Mouse (Mus musculus): ENCODE results near the gene Msi2. TPM values are rescaled to one million over a fixed set of nuclear protein-coding genes. Genes with fewer than 3 reads are reported as not detected.

The Msi2 gene
- polyA plus RNA-seq, 1 experiment = 14.2 TPM

DNA sequence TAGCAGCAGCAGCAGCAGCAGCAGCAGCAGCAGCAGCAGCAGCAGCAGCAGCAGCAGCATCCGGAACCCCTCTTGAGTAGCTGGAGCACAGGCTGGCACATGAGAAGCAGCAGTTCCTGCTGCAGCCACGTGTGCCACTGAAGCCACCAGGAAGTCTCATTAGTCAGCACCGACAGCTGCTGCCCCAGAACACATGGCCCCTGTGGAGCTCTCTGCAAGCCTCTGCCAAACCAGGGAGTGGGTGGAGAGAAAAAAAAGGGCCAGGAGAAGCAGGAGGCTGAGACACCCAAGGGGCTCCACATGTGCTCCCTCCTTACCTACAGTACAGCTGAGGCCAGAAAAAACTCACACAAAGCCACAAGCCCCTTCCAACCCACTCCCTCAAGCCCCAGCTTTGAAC is 167.3 kb downstream of the Msi2 start:
- H3K4me3 ChIP-seq (ENCODE audit: extremely low read depth, insufficient read depth, insufficient read length) = no peak overlapping the region
- no peaks in the 10 kb centered on the region for H3K36me3 ChIP-seq (ENCODE audit: control insufficient read depth, insufficient read depth, low read length)
- H3K27ac ChIP-seq (ENCODE audit: insufficient read depth, low read length) = peak overlapping the region; percentile 66
- DNase-seq (ENCODE audit: low read depth in 1 of 2, low spot score in 2 of 2) = peak; percentile 41 to 66
- TF ChIP-seq POLR2A (IDR thresholded peaks at IDR 0.05; ENCODE audit: low read depth, low read length) (no peak), CTCF (IDR thresholded peaks at IDR 0.05; ENCODE audit: extremely low read depth, insufficient read depth, insufficient read length, insufficient replicate concordance) (no peak)
- peaks cover 22% of the 10 kb centered on the region; the same call in 1 of the 2 replicates for H3K4me1 ChIP-seq (ENCODE audit: control insufficient read depth, insufficient read depth, insufficient read length)
- WGBS = 0% methylated on average over 3 of the region's 3 CpGs
- H3K27me3 ChIP-seq (ENCODE audit: control insufficient read depth, insufficient read depth, low read length) = no peaks in the 10 kb centered on the region

DNA sequence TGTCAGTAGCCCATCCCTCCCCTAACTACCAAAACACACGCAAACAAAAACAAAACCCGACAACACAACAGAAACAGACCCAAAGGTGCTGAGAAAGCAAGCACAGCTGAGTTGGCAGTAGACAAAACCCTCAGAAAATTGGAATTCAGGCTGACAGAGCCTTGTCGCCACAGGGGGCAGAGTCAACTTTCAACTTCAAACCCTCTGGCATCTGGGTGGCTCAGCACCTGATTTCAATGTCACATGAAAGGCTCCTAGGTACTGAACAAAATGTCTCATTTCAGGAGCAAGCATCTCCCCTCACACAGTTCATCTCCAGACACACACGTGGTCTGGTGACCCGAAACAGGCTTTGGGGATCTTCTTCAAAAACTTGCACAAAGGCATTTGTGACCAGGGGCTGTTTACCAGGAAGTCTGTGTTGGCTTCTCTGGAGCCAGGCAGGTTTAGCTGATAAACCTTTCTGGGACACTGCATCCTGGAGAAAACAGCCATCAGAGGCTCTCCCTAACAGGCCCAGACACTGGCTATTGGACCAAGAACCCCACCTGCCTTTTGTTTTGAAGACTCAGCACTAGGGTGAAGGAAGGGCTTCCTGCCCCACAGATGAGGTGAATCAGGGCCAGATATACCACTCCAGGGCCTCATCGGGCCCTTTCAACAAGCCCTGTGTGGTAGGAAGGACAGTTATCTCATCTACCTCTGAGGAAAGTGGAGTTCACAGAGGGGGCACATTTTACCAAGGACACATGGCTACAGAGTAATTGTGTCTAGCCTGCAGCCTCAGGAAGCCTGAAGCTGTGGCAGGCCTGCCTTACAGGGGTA is 168.0 kb downstream of the Msi2 start:
- WGBS = 64% methylated on average over 6 of the region's 6 CpGs
- no peak for DNase-seq (ENCODE audit: low read depth in 1 of 2, low spot score in 2 of 2)
- peaks cover 16% of the 10 kb centered on the region; the same call in 1 of the 2 replicates for H3K4me1 ChIP-seq (ENCODE audit: control insufficient read depth, insufficient read depth, insufficient read length)
- no peak for TF ChIP-seq POLR2A (IDR thresholded peaks at IDR 0.05; ENCODE audit: low read depth, low read length)
- H3K4me3 ChIP-seq (ENCODE audit: extremely low read depth, insufficient read depth, insufficient read length) = no peak overlapping the region
- H3K27ac ChIP-seq (ENCODE audit: insufficient read depth, low read length) = peak overlapping the region; percentile 58
- H3K36me3 ChIP-seq (ENCODE audit: control insufficient read depth, insufficient read depth, low read length) = no peaks in the 10 kb centered on the region
- H3K27me3 ChIP-seq (ENCODE audit: control insufficient read depth, insufficient read depth, low read length) = no peaks in the 10 kb centered on the region

DNA sequence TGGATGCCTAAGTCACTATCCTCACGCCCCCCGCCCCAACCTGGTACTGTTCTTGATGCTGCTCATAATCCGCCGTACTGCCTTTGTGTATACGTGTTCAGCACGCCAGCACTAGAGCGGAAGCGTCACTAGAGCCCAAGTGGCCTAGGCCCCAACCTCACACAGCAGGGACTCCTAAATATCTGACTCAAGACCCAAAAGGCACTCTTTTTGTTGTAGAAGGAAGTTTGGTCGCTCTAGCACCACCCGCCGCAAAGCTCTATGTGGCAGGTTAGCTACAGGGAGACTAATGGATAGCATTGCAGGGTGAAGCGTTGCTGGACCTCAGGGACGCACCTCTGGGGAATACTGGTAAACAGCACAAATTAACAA is 168.8 kb downstream of the Msi2 start:
- 94% methylated on average over 13 of the region's 13 CpGs for WGBS
- no peaks in the 10 kb centered on the region for H3K36me3 ChIP-seq (ENCODE audit: control insufficient read depth, insufficient read depth, low read length)
- H3K4me3 ChIP-seq (ENCODE audit: extremely low read depth, insufficient read depth, insufficient read length) = no peak overlapping the region
- peaks cover 15% of the 10 kb centered on the region; the same call in 1 of the 2 replicates for H3K4me1 ChIP-seq (ENCODE audit: control insufficient read depth, insufficient read depth, insufficient read length)
- no peaks in the 10 kb centered on the region for H3K27me3 ChIP-seq (ENCODE audit: control insufficient read depth, insufficient read depth, low read length)
- DNase-seq (ENCODE audit: low read depth in 1 of 2, low spot score in 2 of 2) = no peak
- no peak overlapping the region for H3K27ac ChIP-seq (ENCODE audit: insufficient read depth, low read length)
- TF ChIP-seq CTCF (IDR thresholded peaks at IDR 0.05; ENCODE audit: extremely low read depth, insufficient read depth, insufficient read length, insufficient replicate concordance) = no peak
- TF ChIP-seq POLR2A (IDR thresholded peaks at IDR 0.05; ENCODE audit: low read depth, low read length) = no peak

DNA sequence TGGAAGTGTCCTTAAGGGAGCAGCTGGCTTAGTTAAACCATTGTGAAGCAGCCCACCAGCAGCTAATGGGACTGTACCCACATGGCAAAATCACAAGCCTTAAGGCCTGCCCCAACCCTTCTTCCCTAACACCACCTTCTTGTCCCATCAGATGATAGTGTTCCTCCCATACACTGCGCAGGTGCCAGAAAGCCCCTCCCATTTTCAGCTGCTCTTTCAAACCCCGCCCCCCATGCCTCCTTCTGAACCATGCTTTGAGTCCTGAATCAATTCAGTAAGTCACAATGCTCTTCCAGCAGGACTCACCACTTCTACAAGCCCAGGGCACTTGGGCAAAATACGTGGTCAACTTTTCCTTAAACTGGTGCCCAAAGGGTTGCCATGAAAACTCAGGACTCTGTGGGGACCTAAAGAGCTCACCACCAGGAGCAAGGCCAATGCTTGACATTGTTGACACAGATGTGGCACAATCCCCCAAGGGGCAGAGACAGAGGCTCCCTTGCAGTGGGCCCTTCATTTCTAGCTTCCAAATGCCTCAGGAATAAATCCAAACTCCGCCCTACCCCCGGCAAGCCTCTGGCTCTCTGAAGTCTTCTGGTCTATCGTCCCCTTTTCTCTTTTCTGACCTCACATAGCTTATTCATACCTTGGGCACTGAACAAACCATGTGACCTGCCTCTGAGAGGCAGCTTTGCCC is 169.3 kb downstream of the Msi2 start:
- no peak for TF ChIP-seq CTCF (IDR thresholded peaks at IDR 0.05; ENCODE audit: extremely low read depth, insufficient read depth, insufficient read length, insufficient replicate concordance)
- no peak for TF ChIP-seq POLR2A (IDR thresholded peaks at IDR 0.05; ENCODE audit: low read depth, low read length)
- no peak for DNase-seq (ENCODE audit: low read depth in 1 of 2, low spot score in 2 of 2)
- Histone ChIP-seq H3K27me3 (ENCODE audit: control insufficient read depth, insufficient read depth, low read length) (no peaks in the 10 kb centered on the region), H3K4me1 (ENCODE audit: control insufficient read depth, insufficient read depth, insufficient read length) (peaks cover 15% of the 10 kb centered on the region; the same call in 1 of the 2 replicates), H3K4me3 (ENCODE audit: extremely low read depth, insufficient read depth, insufficient read length) (no peak overlapping the region), H3K27ac (ENCODE audit: insufficient read depth, low read length) (no peak overlapping the region), H3K36me3 (ENCODE audit: control insufficient read depth, insufficient read depth, low read length) (no peaks in the 10 kb centered on the region)
- 82% methylated on average over 6 of the region's 6 CpGs for WGBS

DNA sequence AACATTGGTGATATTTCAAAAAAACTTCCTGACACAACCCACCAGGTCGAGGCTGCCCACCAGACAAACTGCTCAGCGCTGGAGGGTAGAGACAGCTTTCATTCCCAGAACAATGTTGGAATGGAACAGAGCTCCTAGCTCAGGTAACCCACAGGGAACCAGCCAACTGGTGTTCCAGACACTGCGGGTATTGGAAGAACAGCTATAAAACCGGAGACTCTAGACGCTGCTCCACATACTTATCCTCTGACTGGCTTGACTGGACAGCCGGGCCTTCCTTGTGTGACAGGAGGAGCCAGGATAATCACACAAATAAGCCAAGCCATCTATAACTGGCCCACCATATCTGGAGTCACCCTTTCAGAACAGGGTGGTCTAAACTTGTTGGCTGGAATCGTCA is 169.9 kb downstream of the Msi2 start:
- no peak for TF ChIP-seq POLR2A (IDR thresholded peaks at IDR 0.05; ENCODE audit: low read depth, low read length)
- TF ChIP-seq CTCF (IDR thresholded peaks at IDR 0.05; ENCODE audit: extremely low read depth, insufficient read depth, insufficient read length, insufficient replicate concordance) = no peak
- Histone ChIP-seq H3K27ac (ENCODE audit: insufficient read depth, low read length) (no peak overlapping the region), H3K27me3 (ENCODE audit: control insufficient read depth, insufficient read depth, low read length) (no peaks in the 10 kb centered on the region), H3K4me1 (ENCODE audit: control insufficient read depth, insufficient read depth, insufficient read length) (peaks cover 15% of the 10 kb centered on the region; the same call in 1 of the 2 replicates), H3K36me3 (ENCODE audit: control insufficient read depth, insufficient read depth, low read length) (no peaks in the 10 kb centered on the region), H3K4me3 (ENCODE audit: extremely low read depth, insufficient read depth, insufficient read length) (no peak overlapping the region)
- no peak for DNase-seq (ENCODE audit: low read depth in 1 of 2, low spot score in 2 of 2)
- WGBS = 87% methylated on average over 7 of the region's 7 CpGs

DNA sequence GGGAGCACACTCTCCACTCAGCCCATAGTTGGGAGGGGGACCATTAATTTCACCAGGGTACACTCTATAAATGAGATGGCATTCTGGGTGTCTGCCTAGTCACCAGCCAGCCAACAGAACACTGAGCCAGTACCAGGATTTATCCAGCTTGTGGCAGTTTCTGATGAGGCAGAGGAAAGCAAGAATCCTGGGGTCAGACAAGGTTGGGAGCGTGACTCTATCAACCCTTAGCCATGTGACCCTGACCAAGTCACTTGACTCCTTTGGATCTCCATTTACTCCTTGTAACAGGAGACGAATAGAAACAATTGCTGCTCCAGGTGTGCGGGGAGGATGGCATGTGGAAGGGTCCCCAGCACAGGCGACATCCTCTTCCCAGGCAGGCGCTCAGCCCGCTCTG is 174.5 kb downstream of the Msi2 start:
- peaks cover 8% of the 10 kb centered on the region; the same call in 1 of the 2 replicates for H3K4me1 ChIP-seq (ENCODE audit: control insufficient read depth, insufficient read depth, insufficient read length)
- no peak for DNase-seq (ENCODE audit: low read depth in 1 of 2, low spot score in 2 of 2)
- no peaks in the 10 kb centered on the region for H3K27me3 ChIP-seq (ENCODE audit: control insufficient read depth, insufficient read depth, low read length)
- no peak overlapping the region for H3K27ac ChIP-seq (ENCODE audit: insufficient read depth, low read length)
- H3K36me3 ChIP-seq (ENCODE audit: control insufficient read depth, insufficient read depth, low read length) = no peaks in the 10 kb centered on the region
- WGBS = 97% methylated on average over 6 of the region's 6 CpGs
- no peak overlapping the region for H3K4me3 ChIP-seq (ENCODE audit: extremely low read depth, insufficient read depth, insufficient read length)
- TF ChIP-seq CTCF (IDR thresholded peaks at IDR 0.05; ENCODE audit: extremely low read depth, insufficient read depth, insufficient read length, insufficient replicate concordance) (no peak), POLR2A (IDR thresholded peaks at IDR 0.05; ENCODE audit: low read depth, low read length) (no peak)

DNA sequence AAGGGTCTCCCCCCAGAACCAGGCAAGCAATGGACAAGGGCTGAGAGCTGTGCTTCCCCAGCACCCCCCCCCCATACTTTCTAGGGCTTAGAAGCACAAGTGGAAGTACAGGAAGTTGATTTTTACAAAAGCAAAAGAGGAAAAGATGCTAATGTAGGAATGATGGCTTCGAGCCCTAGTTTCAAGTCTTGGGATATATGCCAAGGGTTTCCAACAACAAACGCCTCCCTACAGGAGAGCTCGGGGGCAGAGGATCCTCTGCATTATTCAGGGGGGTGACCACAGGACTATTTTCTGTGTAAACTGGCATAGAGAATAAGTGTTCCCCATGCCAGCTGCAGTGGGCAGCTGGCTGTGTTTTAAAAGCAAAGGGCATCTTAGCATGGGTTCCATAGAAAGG is 175.5 kb downstream of the Msi2 start:
- TF ChIP-seq CTCF (IDR thresholded peaks at IDR 0.05; ENCODE audit: extremely low read depth, insufficient read depth, insufficient read length, insufficient replicate concordance) = no peak
- no peak for TF ChIP-seq POLR2A (IDR thresholded peaks at IDR 0.05; ENCODE audit: low read depth, low read length)

More for the DNA sequence above, 175.5 kb downstream of the Msi2 start:
- no peak overlapping the region for H3K27ac ChIP-seq (ENCODE audit: insufficient read depth, low read length)
- no peaks in the 10 kb centered on the region for H3K36me3 ChIP-seq (ENCODE audit: control insufficient read depth, insufficient read depth, low read length)
- no peaks in the 10 kb centered on the region for H3K27me3 ChIP-seq (ENCODE audit: control insufficient read depth, insufficient read depth, low read length)
- no peak for DNase-seq (ENCODE audit: low read depth in 1 of 2, low spot score in 2 of 2)
- H3K4me1 ChIP-seq (ENCODE audit: control insufficient read depth, insufficient read depth, insufficient read length) = peaks cover 8% of the 10 kb centered on the region; the same call in 1 of the 2 replicates
- no peak overlapping the region for H3K4me3 ChIP-seq (ENCODE audit: extremely low read depth, insufficient read depth, insufficient read length)
- WGBS = 80% methylated on average over 3 of the region's 3 CpGs
